Mouse (Mus musculus): Measurements from ENCODE around the gene Isg20. TPM values are rescaled to one million over a fixed set of nuclear protein-coding genes. Genes with fewer than 3 reads are reported as not detected.

Gene Isg20
- polyA plus RNA-seq (2014; fragmentation: Illumina TruSeq; extraction: RNeasy Lipid Tissue Mini Kit (QIAGEN cat#74804)), result 2.8 TPM

DNA sequence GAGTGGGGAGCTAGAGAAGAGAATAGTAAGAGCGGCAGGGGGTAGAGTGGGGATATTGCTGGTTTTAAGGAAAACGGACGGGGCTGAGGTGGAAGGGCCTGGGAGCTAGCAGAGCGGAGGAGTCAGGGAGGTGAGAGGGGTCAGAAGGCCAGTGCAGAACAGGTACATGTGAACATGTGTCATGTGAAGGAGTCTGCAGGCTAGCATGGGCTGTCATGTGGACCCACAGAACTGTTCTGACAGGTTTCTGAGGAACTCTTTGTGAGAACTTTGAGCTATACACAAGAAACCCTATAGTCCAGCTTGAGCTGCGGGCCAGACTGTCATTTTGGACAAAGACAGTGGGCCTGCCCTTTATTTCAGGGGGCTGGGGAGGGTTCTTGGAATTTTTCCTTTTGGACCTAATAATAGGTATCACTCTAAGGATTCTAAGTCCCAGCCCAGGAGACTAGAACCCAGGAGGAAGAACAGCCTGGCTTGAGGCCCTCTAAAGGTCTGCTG is at the start of gene Isg20:
Gene Isg20 (plus strand): TSS at position 451 of the 501 bp plus-strand sequence.

DNA sequence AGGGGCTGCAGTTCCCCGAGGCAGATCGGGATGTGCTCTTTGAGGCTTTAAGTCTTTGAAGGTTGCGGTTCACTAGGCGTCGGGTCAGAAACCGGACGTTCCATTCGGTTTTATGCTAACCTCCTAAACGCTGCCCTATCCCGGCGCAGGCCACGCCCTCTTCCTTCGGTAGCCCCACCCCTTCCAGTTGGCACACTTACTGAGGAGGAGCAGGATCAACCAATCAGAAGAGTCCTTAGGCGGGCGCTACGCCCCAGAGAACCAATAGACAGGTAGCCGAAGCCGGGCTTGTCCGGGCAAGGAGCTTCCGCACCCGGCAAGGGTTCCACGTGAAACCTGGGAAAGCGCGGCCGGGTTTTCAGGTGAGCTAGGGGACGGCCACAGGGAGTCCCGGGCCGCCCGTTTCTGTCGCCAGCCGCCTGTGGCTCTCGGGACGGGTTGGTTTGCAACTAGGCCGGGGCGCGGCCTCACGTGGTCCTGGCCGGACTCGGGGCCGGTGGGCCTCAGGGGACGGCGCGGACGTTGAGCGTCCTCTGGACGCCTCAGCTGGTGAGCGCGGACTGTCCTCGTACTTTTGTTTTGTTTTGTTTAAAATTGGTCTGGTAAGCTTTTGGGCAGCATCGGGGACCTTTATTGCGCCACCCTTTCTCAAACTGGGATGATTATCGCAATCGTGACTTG is 17.4 kb upstream of the Isg20 start, which contains the start of gene Aen:
Gene Aen (plus strand): TSS at position 202 of the 681 bp plus-strand sequence.

Other genes with a start within 250 kb of the Isg20 start
- 6.4 TPM for gene Ntrk3, start 175.4 kb upstream of the Isg20 start, polyA plus RNA-seq (2014; fragmentation: Illumina TruSeq; extraction: RNeasy Lipid Tissue Mini Kit (QIAGEN cat#74804))
- 4.0 TPM for gene Mrps11, start 130.3 kb upstream of the Isg20 start, polyA plus RNA-seq (2014; fragmentation: Illumina TruSeq; extraction: RNeasy Lipid Tissue Mini Kit (QIAGEN cat#74804))
- gene Mrpl46, start 129.9 kb upstream of the Isg20 start, polyA plus RNA-seq (2014; fragmentation: Illumina TruSeq; extraction: RNeasy Lipid Tissue Mini Kit (QIAGEN cat#74804)), result 4.4 TPM
- gene Det1, start 66.2 kb upstream of the Isg20 start, polyA plus RNA-seq (2014; fragmentation: Illumina TruSeq; extraction: RNeasy Lipid Tissue Mini Kit (QIAGEN cat#74804)), result 4.4 TPM
- 17.9 TPM for gene Aen, start 17.6 kb upstream of the Isg20 start, polyA plus RNA-seq (2014; fragmentation: Illumina TruSeq; extraction: RNeasy Lipid Tissue Mini Kit (QIAGEN cat#74804))
- gene Acan, start 140.1 kb downstream of the Isg20 start, polyA plus RNA-seq (2014; fragmentation: Illumina TruSeq; extraction: RNeasy Lipid Tissue Mini Kit (QIAGEN cat#74804)), result 0.23 TPM
- 0.20 TPM for gene Hapln3, start 217.6 kb downstream of the Isg20 start, polyA plus RNA-seq (2014; fragmentation: Illumina TruSeq; extraction: RNeasy Lipid Tissue Mini Kit (QIAGEN cat#74804))
- 2.5 TPM for gene Mfge8, start 235.6 kb downstream of the Isg20 start, polyA plus RNA-seq (2014; fragmentation: Illumina TruSeq; extraction: RNeasy Lipid Tissue Mini Kit (QIAGEN cat#74804))

Measured in ovary, adult 10 weeks (tissue).